Mouse (Mus musculus): ENCODE measurements at regions not wholly inside any gene's neighbourhood (a gene's known extent, or its start where the extent isn't known, plus 50 kb on each side); places are given as distances from the start of the nearest gene placed in this dataset.

GRCm38 (mm10) chr10:111854254-111854653, 118.2 kb upstream of the Krr1 start:
- TF ChIP-seq CTCF (IDR thresholded peaks at IDR 0.05 in 2 of 3, conservative IDR thresholded peaks at IDR 0.05 in 1 of 3; ENCODE audit: control insufficient read depth in 1 of 3, insufficient read depth in 1 of 3, low read depth in 2 of 3, low read length in 3 of 3, poor library complexity in 1 of 3, severe bottlenecking in 1 of 3) (no peak), BHLHE40 (IDR thresholded peaks at IDR 0.05; ENCODE audit: borderline replicate concordance, low read depth, low read length) (no peak), MAX (IDR thresholded peaks at IDR 0.05; ENCODE audit: low read length) (no peak), TAL1 (IDR thresholded peaks at IDR 0.05; ENCODE audit: low read length) (no peak)

Measured in MEL (cell line).